19 mouse cellular contexts compared by ENCODE assay signal in genomic region chr7:110797722-110798409, GRCm38 (mm10). TPM values are rescaled to one million over a fixed set of nuclear protein-coding genes. Genes with fewer than 3 reads are reported as not detected.
A peak's percentile ranks its signal among the peaks of the same experiment; 100 is the strongest.
DNase-seq lines count a peak whose midpoint lies in the region; ATAC-seq and TF ChIP-seq lines count a peak whose summit lies in the region.
"Had no signal": no experiment of that assay in that cellular context is flagged by ENCODE, and none has a peak within 500 bp of the region (broad histone marks: within the 10 kb centered on the region; RNA-seq: fewer than 3 reads in every experiment).

No protein-coding gene starts in this region.

- H3K27ac ChIP-seq in heart, embryonic 10.5 days: 0 out of 2 replicates have a peak overlapping the region, but pooled peaks have one; percentile 6
- H3K27ac ChIP-seq in lung, embryonic 16.5 days (ENCODE audit: low read length): no peak overlapping the region
- H3K27ac ChIP-seq in stomach, postnatal 0 days (replicated peaks): no peak overlapping the region; the same call in 1 of the 2 replicates
- H3K27ac ChIP-seq: embryonic facial prominence, embryonic 13.5 days; hindbrain, embryonic 14.5 days; limb, embryonic 13.5 days; liver, embryonic 14.5 days had no signal

- no peaks in the 10 kb centered on the region for H3K36me3 ChIP-seq in heart, embryonic 10.5 days
- no peaks in the 10 kb centered on the region for H3K36me3 ChIP-seq in lung, embryonic 16.5 days (ENCODE audit: control insufficient read depth, insufficient read depth, low read length)
- H3K36me3 ChIP-seq in stomach, postnatal 0 days (ENCODE audit: control insufficient read depth, insufficient read depth, low read length): no peaks in the 10 kb centered on the region
- H3K36me3 ChIP-seq: embryonic facial prominence, embryonic 13.5 days; limb, embryonic 13.5 days had no signal

- no peaks in the 10 kb centered on the region for H3K27me3 ChIP-seq in heart, embryonic 10.5 days (ENCODE audit: insufficient read depth, poor library complexity, severe bottlenecking)
- no peaks in the 10 kb centered on the region for H3K27me3 ChIP-seq in lung, embryonic 16.5 days (ENCODE audit: control insufficient read depth, insufficient read depth, low read depth, low read length)
- H3K27me3 ChIP-seq in stomach, postnatal 0 days (ENCODE audit: control insufficient read depth, insufficient read depth, low read length): no peaks in the 10 kb centered on the region
- H3K27me3 ChIP-seq: embryonic facial prominence, embryonic 13.5 days; limb, embryonic 13.5 days; Patski had no signal

- DNase-seq in embryo, embryonic 10 days (ENCODE audit: low spot score): peak; percentile 26
- DNase-seq in embryo, embryonic 10.5 days (ENCODE audit: low spot score): no peak
- no peak for DNase-seq in heart, embryonic 10.5 days (ENCODE audit: low spot score)
- no peak for DNase-seq in heart, adult 9 months (ENCODE audit: low spot score in 2 of 2)
- no peak for DNase-seq in lung, postnatal 10 days
- DNase-seq in stomach, postnatal 0 days (ENCODE audit: low spot score): no peak
- DNase-seq in ovary, adult 18-20 months (ENCODE audit: low spot score): no peak
- DNase-seq: adrenal gland, postnatal 14 days; cerebellum, adult 18-20 months; lung, postnatal 14 days; thymus, postnatal 4 days had no signal

- no peak overlapping the region for H3K4me2 ChIP-seq in lung, embryonic 16.5 days (ENCODE audit: low read depth, low read length)
- no peak overlapping the region for H3K4me2 ChIP-seq in stomach, postnatal 0 days (replicated peaks; ENCODE audit: low read depth)
- H3K4me2 ChIP-seq: embryonic facial prominence, embryonic 13.5 days; hindbrain, embryonic 14.5 days; limb, embryonic 13.5 days had no signal

- H3K9ac ChIP-seq in lung, embryonic 16.5 days (ENCODE audit: low read length): no peak overlapping the region
- H3K9ac ChIP-seq in stomach, postnatal 0 days (ENCODE audit: low read length): no peak overlapping the region
- H3K9ac ChIP-seq: embryonic facial prominence, embryonic 13.5 days; hindbrain, embryonic 14.5 days; limb, embryonic 13.5 days; liver, embryonic 14.5 days had no signal

- H3K9me3 ChIP-seq in heart, embryonic 10.5 days: no peaks in the 10 kb centered on the region
- H3K9me3 ChIP-seq in lung, embryonic 16.5 days (ENCODE audit: control insufficient read depth, low read length): no peaks in the 10 kb centered on the region
- H3K9me3 ChIP-seq in stomach, postnatal 0 days (ENCODE audit: control insufficient read depth, low read length): no peaks in the 10 kb centered on the region
- H3K9me3 ChIP-seq: embryonic facial prominence, embryonic 13.5 days; limb, embryonic 13.5 days had no signal

- peaks cover 15% of the 10 kb centered on the region for H3K4me1 ChIP-seq in heart, embryonic 10.5 days
- no peaks in the 10 kb centered on the region for H3K4me1 ChIP-seq in lung, embryonic 16.5 days (replicated peaks; ENCODE audit: control insufficient read depth, insufficient read depth, low read length)
- no peaks in the 10 kb centered on the region for H3K4me1 ChIP-seq in stomach, postnatal 0 days (replicated peaks; ENCODE audit: control insufficient read depth, insufficient read depth)

- H3K4me3 ChIP-seq in heart, embryonic 10.5 days: no peak overlapping the region
- H3K4me3 ChIP-seq in lung, embryonic 16.5 days (ENCODE audit: low read length): no peak overlapping the region
- H3K4me3 ChIP-seq in stomach, postnatal 0 days (ENCODE audit: low read depth, low read length): no peak overlapping the region
- H3K4me3 ChIP-seq: embryonic facial prominence, embryonic 13.5 days; limb, embryonic 13.5 days had no signal

- WGBS in heart, embryonic 10.5 days: 77% methylated on average over 11 of the region's 11 CpGs
- 75% methylated on average over 11 of the region's 11 CpGs for WGBS in lung, embryonic 16.5 days
- WGBS in stomach, postnatal 0 days: 73% methylated on average over 11 of the region's 11 CpGs

- TF ChIP-seq EP300 in stomach, postnatal 0 days (optimal IDR thresholded peaks at IDR 0.05): no peak

- no peak for TF ChIP-seq CTCF in stomach, postnatal 0 days (IDR thresholded peaks at IDR 0.05; ENCODE audit: low read depth)

- peak; percentile 12; the same call in 1 of the 2 replicates for ATAC-seq in lung, embryonic 16.5 days (ENCODE audit: low read depth)
- 0 out of 2 replicates have a peak, but pooled peaks have one; percentile 24 for ATAC-seq in stomach, postnatal 0 days (ENCODE audit: low FRiP score, low TSS enrichment)
- ATAC-seq: activated CD4-positive, CD25-positive, alpha-beta regulatory T cell, adult 4 months; intestine, postnatal 0 days; Patski had no signal

RNA-seq across cellular contexts. Expression of gene Ampd3, which starts 29.9 kb away (rescaled TPM):
- 4.9 and 5.7 TPM in 2 replicates for polyA plus RNA-seq in heart, embryonic 10.5 days (2016; fragmentation: Nextera tagmentation; extraction: Ambion mirVana)
- polyA plus RNA-seq in lung, embryonic 16.5 days (2015; fragmentation: Nextera tagmentation; extraction: Ambion mirVana): 2.7 and 3.0 TPM in 2 replicates
- 4.7 and 5.2 TPM in 2 replicates for polyA plus RNA-seq in stomach, postnatal 0 days (2015; fragmentation: Nextera tagmentation; extraction: Ambion mirVana)

RNA-seq across cellular contexts. Expression of gene Rnf141, which starts 46.4 kb away (rescaled TPM):
- 29.3 and 31.6 TPM in 2 replicates for polyA plus RNA-seq in heart, embryonic 10.5 days (2016; fragmentation: Nextera tagmentation; extraction: Ambion mirVana)
- 37.5 and 37.7 TPM in 2 replicates for polyA plus RNA-seq in lung, embryonic 16.5 days (2015; fragmentation: Nextera tagmentation; extraction: Ambion mirVana)
- 24.0 and 25.1 TPM in 2 replicates for polyA plus RNA-seq in stomach, postnatal 0 days (2015; fragmentation: Nextera tagmentation; extraction: Ambion mirVana)
